Mouse (Mus musculus): ENCODE data around the gene Rasl11b. TPM values are rescaled to one million over a fixed set of nuclear protein-coding genes. Genes with fewer than 3 reads are reported as not detected.

Rasl11b gene
- polyA plus RNA-seq, 1 experiment, result 2.4 TPM

GRCm38 (mm10) chr5:74168085-74168484 is 27.0 kb upstream of the Rasl11b start:
- TF ChIP-seq MYOD1 (IDR thresholded peaks at IDR 0.05; ENCODE audit: control insufficient read depth in 1 of 3, insufficient read length in 2 of 3, low read depth in 2 of 3) (no peak), TCF3 (IDR thresholded peaks at IDR 0.05; ENCODE audit: insufficient read length, low read depth) (no peak), E2F4 (IDR thresholded peaks at IDR 0.05; ENCODE audit: insufficient read depth) (no peak), USF1 (IDR thresholded peaks at IDR 0.05; ENCODE audit: low read depth) (no peak), MYOG (IDR thresholded peaks at IDR 0.05; ENCODE audit: control insufficient read depth in 1 of 3, insufficient read depth in 1 of 3, insufficient read length in 2 of 3, low read depth in 2 of 3) (no peak), POLR2AphosphoS2 (IDR thresholded peaks at IDR 0.05; ENCODE audit: insufficient read length, low read depth) (no peak), CEBPB (IDR thresholded peaks at IDR 0.05; ENCODE audit: insufficient read depth, poor library complexity, severe bottlenecking) (no peak), SRF (IDR thresholded peaks at IDR 0.05; ENCODE audit: control insufficient read depth, insufficient read length, low read depth) (no peak), POLR2A (IDR thresholded peaks at IDR 0.05; ENCODE audit: insufficient read length, low read depth) (no peak), MAX (IDR thresholded peaks at IDR 0.05; ENCODE audit: low read depth) (no peak), TCF12 (IDR thresholded peaks at IDR 0.05; ENCODE audit: insufficient read depth, poor library complexity, severe bottlenecking) (no peak), REST (IDR thresholded peaks at IDR 0.05; ENCODE audit: insufficient read depth, insufficient read length) (no peak)
- Histone ChIP-seq H3K27me3 (ENCODE audit: control insufficient read depth, insufficient read depth, insufficient read length) (no peaks in the 10 kb centered on the region), H3ac (ENCODE audit: control insufficient read depth, insufficient read length) (no peak overlapping the region), H3K4me2 (ENCODE audit: low read depth) (no peak overlapping the region), H3K36me3 (ENCODE audit: control insufficient read depth, insufficient read depth) (no peaks in the 10 kb centered on the region), H3K79me2 (ENCODE audit: control insufficient read depth, insufficient read depth) (no peaks in the 10 kb centered on the region), H3K4me3 (no peak overlapping the region)

- TF ChIP-seq TCF12 (IDR thresholded peaks at IDR 0.05; ENCODE audit: insufficient read depth, poor library complexity, severe bottlenecking) (no peak), TCF3 (IDR thresholded peaks at IDR 0.05; ENCODE audit: insufficient read length, low read depth) (no peak), POLR2AphosphoS2 (IDR thresholded peaks at IDR 0.05; ENCODE audit: insufficient read length, low read depth) (no peak), SRF (IDR thresholded peaks at IDR 0.05; ENCODE audit: control insufficient read depth, insufficient read length, low read depth) (no peak), POLR2A (IDR thresholded peaks at IDR 0.05; ENCODE audit: insufficient read length, low read depth) (no peak), USF1 (IDR thresholded peaks at IDR 0.05; ENCODE audit: low read depth) (no peak)
- H3K79me2 ChIP-seq (ENCODE audit: control insufficient read depth, insufficient read depth), result no peaks in the 10 kb centered on the region
- H3K27me3 ChIP-seq (ENCODE audit: control insufficient read depth, insufficient read depth, insufficient read length), result no peaks in the 10 kb centered on the region
- no peaks in the 10 kb centered on the region for H3K36me3 ChIP-seq (ENCODE audit: control insufficient read depth, insufficient read depth)
- no peak overlapping the region for H3ac ChIP-seq (ENCODE audit: control insufficient read depth, insufficient read length)
- no peak overlapping the region for H3K4me3 ChIP-seq
- no peak overlapping the region for H3K4me2 ChIP-seq (ENCODE audit: low read depth)
Observed at GRCm38 (mm10) chr5:74171768-74172167, 23.3 kb upstream of the Rasl11b start.

- Histone ChIP-seq H3K4me2 (ENCODE audit: low read depth) (no peak overlapping the region), H3K4me3 (no peak overlapping the region)
- no peak for TF ChIP-seq SRF (IDR thresholded peaks at IDR 0.05; ENCODE audit: control insufficient read depth, insufficient read length, low read depth)
- no peak for TF ChIP-seq TCF12 (IDR thresholded peaks at IDR 0.05; ENCODE audit: insufficient read depth, poor library complexity, severe bottlenecking)
- TF ChIP-seq TCF3 (IDR thresholded peaks at IDR 0.05; ENCODE audit: insufficient read length, low read depth), result no peak
- TF ChIP-seq POLR2AphosphoS2 (IDR thresholded peaks at IDR 0.05; ENCODE audit: insufficient read length, low read depth), result no peak
- TF ChIP-seq E2F4 (IDR thresholded peaks at IDR 0.05; ENCODE audit: insufficient read depth), result no peak
- TF ChIP-seq MYOD1 (IDR thresholded peaks at IDR 0.05; ENCODE audit: control insufficient read depth in 1 of 3, insufficient read length in 2 of 3, low read depth in 2 of 3), result no peak
- TF ChIP-seq MAX (IDR thresholded peaks at IDR 0.05; ENCODE audit: low read depth), result no peak
- TF ChIP-seq MYOG (IDR thresholded peaks at IDR 0.05; ENCODE audit: control insufficient read depth in 1 of 3, insufficient read depth in 1 of 3, insufficient read length in 2 of 3, low read depth in 2 of 3), result no peak
- TF ChIP-seq CEBPB (IDR thresholded peaks at IDR 0.05; ENCODE audit: insufficient read depth, poor library complexity, severe bottlenecking), result no peak
- TF ChIP-seq POLR2A (IDR thresholded peaks at IDR 0.05; ENCODE audit: insufficient read length, low read depth), result no peak
- no peak for TF ChIP-seq USF1 (IDR thresholded peaks at IDR 0.05; ENCODE audit: low read depth)
- no peak for TF ChIP-seq REST (IDR thresholded peaks at IDR 0.05; ENCODE audit: insufficient read depth, insufficient read length)
Observed at GRCm38 (mm10) chr5:74172208-74172607, 22.9 kb upstream of the Rasl11b start.

GRCm38 (mm10) chr5:74173162-74173844 is 21.8 kb upstream of the Rasl11b start:
- H3K27me3 ChIP-seq (ENCODE audit: control insufficient read depth, insufficient read depth, insufficient read length), result no peaks in the 10 kb centered on the region
- H3K36me3 ChIP-seq (ENCODE audit: control insufficient read depth, insufficient read depth), result no peaks in the 10 kb centered on the region
- TF ChIP-seq MYOG (IDR thresholded peaks at IDR 0.05; ENCODE audit: control insufficient read depth in 1 of 3, insufficient read depth in 1 of 3, insufficient read length in 2 of 3, low read depth in 2 of 3), result no peak
- no peak for TF ChIP-seq SRF (IDR thresholded peaks at IDR 0.05; ENCODE audit: control insufficient read depth, insufficient read length, low read depth)
- TF ChIP-seq MYOD1 (IDR thresholded peaks at IDR 0.05; ENCODE audit: control insufficient read depth in 1 of 3, insufficient read length in 2 of 3, low read depth in 2 of 3), result no peak
- no peak for TF ChIP-seq TCF12 (IDR thresholded peaks at IDR 0.05; ENCODE audit: insufficient read depth, poor library complexity, severe bottlenecking)
- TF ChIP-seq E2F4 (IDR thresholded peaks at IDR 0.05; ENCODE audit: insufficient read depth), result no peak
- no peak for TF ChIP-seq REST (IDR thresholded peaks at IDR 0.05; ENCODE audit: insufficient read depth, insufficient read length)
- no peak for TF ChIP-seq MAX (IDR thresholded peaks at IDR 0.05; ENCODE audit: low read depth)
- no peak for TF ChIP-seq POLR2AphosphoS2 (IDR thresholded peaks at IDR 0.05; ENCODE audit: insufficient read length, low read depth)
- TF ChIP-seq POLR2A (IDR thresholded peaks at IDR 0.05; ENCODE audit: insufficient read length, low read depth), result no peak
- no peak for TF ChIP-seq TCF3 (IDR thresholded peaks at IDR 0.05; ENCODE audit: insufficient read length, low read depth)
- no peak for TF ChIP-seq USF1 (IDR thresholded peaks at IDR 0.05; ENCODE audit: low read depth)
- no peak for TF ChIP-seq CEBPB (IDR thresholded peaks at IDR 0.05; ENCODE audit: insufficient read depth, poor library complexity, severe bottlenecking)
- H3K79me2 ChIP-seq (ENCODE audit: control insufficient read depth, insufficient read depth), result no peaks in the 10 kb centered on the region
- no peak overlapping the region for H3K4me3 ChIP-seq
- no peak overlapping the region for H3K4me2 ChIP-seq (ENCODE audit: low read depth)
- H3ac ChIP-seq (ENCODE audit: control insufficient read depth, insufficient read length), result no peak overlapping the region

More at GRCm38 (mm10) chr5:74172208-74172607, 22.9 kb upstream of the Rasl11b start:
- H3K27me3 ChIP-seq (ENCODE audit: control insufficient read depth, insufficient read depth, insufficient read length), result no peaks in the 10 kb centered on the region
- no peak overlapping the region for H3ac ChIP-seq (ENCODE audit: control insufficient read depth, insufficient read length)
- H3K36me3 ChIP-seq (ENCODE audit: control insufficient read depth, insufficient read depth), result no peaks in the 10 kb centered on the region
- no peaks in the 10 kb centered on the region for H3K79me2 ChIP-seq (ENCODE audit: control insufficient read depth, insufficient read depth)

Measured in myocyte (in vitro differentiated cells).